Mouse (Mus musculus) limb, embryonic 14.5 days (tissue): ENCODE measurements at regions not wholly inside any gene's neighbourhood (a gene's known extent, or its start where the extent isn't known, plus 50 kb on each side); places are given as distances from the start of the nearest gene placed in this dataset.

Experiments used
- ATAC-seq: fragments of 200-750 bp; cut with Nextera tagmentation; 2 replicates; pipeline ENCODE4 v1.8.0; 2017; ENCODE audit warnings: low read depth, moderate number of reproducible peaks, moderate TSS enrichment; ENCODE audit not compliant: low FRiP score
- DNase-seq: peaks from one replicate; pipeline ENCODE4 v3.0.0-alpha.2; 2015; ENCODE audit warnings: low spot score
- H3K27ac ChIP-seq: fragments of 300-500 bp; sonication (generic); replicated peaks from 2 replicates; pipeline ENCODE4 v1.5.1; 2014; ENCODE audit warnings: low read depth, mild to moderate bottlenecking, low read length, moderate library complexity, mixed read lengths
- H3K27me3 ChIP-seq: fragments of 300-500 bp; sonication (generic); 2 replicates; pipeline ENCODE4 v1.6.1; 2014; ENCODE audit warnings: low read length, mixed read lengths; ENCODE audit not compliant: control insufficient read depth, insufficient read depth
- H3K36me3 ChIP-seq: fragments of 300-500 bp; sonication (generic); 2 replicates; pipeline ENCODE4 v1.6.1; 2014; ENCODE audit warnings: mild to moderate bottlenecking, low read length, moderate library complexity, mixed read lengths; ENCODE audit not compliant: control insufficient read depth, insufficient read depth
- H3K4me1 ChIP-seq: fragments of 300-500 bp; sonication (generic); 2 replicates; pipeline ENCODE4 v1.6.1; 2014; ENCODE audit warnings: antibody characterized with exemption, low read length, mixed read lengths; ENCODE audit not compliant: control insufficient read depth, insufficient read depth
- H3K4me2 ChIP-seq: fragments of 300-500 bp; sonication (generic); replicated peaks from 2 replicates; pipeline ENCODE4 v1.6.1; 2014; ENCODE audit warnings: low read depth, mild to moderate bottlenecking, low read length, moderate library complexity; ENCODE audit not compliant: severe bottlenecking
- H3K4me3 ChIP-seq: fragments of 300-500 bp; sonication (generic); replicated peaks from 2 replicates; pipeline ENCODE4 v1.5.1; 2014; ENCODE audit warnings: low read length
- H3K9ac ChIP-seq: fragments of 300-500 bp; sonication (generic); 2 replicates; pipeline ENCODE4 v1.6.1; 2014; ENCODE audit warnings: mild to moderate bottlenecking, low read depth, low read length, moderate library complexity; ENCODE audit not compliant: severe bottlenecking
- H3K9me3 ChIP-seq: fragments of 300-500 bp; sonication (generic); 2 replicates; pipeline ENCODE4 v1.6.1; 2016; ENCODE audit warnings: low read length; ENCODE audit not compliant: control insufficient read depth
- POLR2A ChIP-seq: fragments of 200-500 bp; IDR thresholded peaks from 2 replicates; pipeline ENCODE4 v1.8.0; 2012; ENCODE audit warnings: inconsistent platforms, mild to moderate bottlenecking, moderate library complexity, borderline replicate concordance; ENCODE audit not compliant: insufficient read depth, insufficient read length; ENCODE audit errors: extremely low read depth
- WGBS: fragments of 180-500 bp; shearing (Covaris S2); extraction: QIAGEN DNeasy Blood & Tissue Kit; methylation state at CpG from one replicate; pipeline ENCODE4 v1.1.7; 2014; 5-methylcytosine and 5-hydroxymethylcytosine counted together

- Histone ChIP-seq H3K4me1 (peaks cover 4% of the 10 kb centered on the region; the same call in 1 of the 2 replicates), H3K36me3 (no peaks in the 10 kb centered on the region), H3K27me3 (no peaks in the 10 kb centered on the region), H3K4me2 (no peak overlapping the region), H3K9ac (no peak overlapping the region), H3K9me3 (no peaks in the 10 kb centered on the region), H3K4me3 (no peak overlapping the region), H3K27ac (no peak overlapping the region)
- 76% methylated on average over 5 of the region's 5 CpGs for whole genome bisulfite sequencing
- DNase-seq: no peak
- no peak for TF ChIP-seq POLR2A
- no peak for ATAC-seq
These were observed 206.7 kb downstream of the Irs2 start for GRCm38 (mm10) chr8:10801580-10801979.

- H3K9me3 ChIP-seq: no peaks in the 10 kb centered on the region
- no peak for TF ChIP-seq POLR2A
- H3K27me3 ChIP-seq: no peaks in the 10 kb centered on the region
- no peaks in the 10 kb centered on the region for H3K4me1 ChIP-seq
- no peak overlapping the region for H3K27ac ChIP-seq
- 92% methylated on average over 1 of the region's 1 CpGs for WGBS
- ATAC-seq (no peak), DNase-seq (no peak)
- no peaks in the 10 kb centered on the region for H3K36me3 ChIP-seq
- no peak overlapping the region for H3K9ac ChIP-seq
- no peak overlapping the region for H3K4me3 ChIP-seq
- H3K4me2 ChIP-seq: no peak overlapping the region
These were observed 209.8 kb downstream of the Irs2 start for GRCm38 (mm10) chr8:10798444-10798843.

- Histone ChIP-seq H3K36me3 (no peaks in the 10 kb centered on the region), H3K9me3 (no peaks in the 10 kb centered on the region), H3K27me3 (no peaks in the 10 kb centered on the region), H3K4me1 (no peaks in the 10 kb centered on the region), H3K9ac (no peak overlapping the region), H3K4me2 (no peak overlapping the region), H3K4me3 (no peak overlapping the region), H3K27ac (no peak overlapping the region)
- WGBS: 75% methylated on average over 10 of the region's 10 CpGs
- peak; percentile 14 for DNase-seq
- no peak for TF ChIP-seq POLR2A
- ATAC-seq: no peak
These were observed 213.7 kb downstream of the Irs2 start for GRCm38 (mm10) chr8:10794367-10795189.

- DNase-seq: no peak
- Histone ChIP-seq H3K4me3 (no peak overlapping the region), H3K27me3 (no peaks in the 10 kb centered on the region), H3K9me3 (no peaks in the 10 kb centered on the region), H3K9ac (no peak overlapping the region), H3K36me3 (no peaks in the 10 kb centered on the region), H3K4me2 (no peak overlapping the region), H3K4me1 (no peaks in the 10 kb centered on the region), H3K27ac (no peak overlapping the region)
- 93% methylated on average over 9 of the region's 9 CpGs for WGBS
- ATAC-seq: no peak
- no peak for TF ChIP-seq POLR2A
These were observed 214.4 kb downstream of the Irs2 start for GRCm38 (mm10) chr8:10793670-10794366.

GRCm38 (mm10) chr8:10788496-10789200 lies 219.6 kb downstream of the Irs2 start:
- H3K4me1 ChIP-seq: no peaks in the 10 kb centered on the region
- H3K27ac ChIP-seq: no peak overlapping the region
- H3K9ac ChIP-seq: no peak overlapping the region
- H3K4me2 ChIP-seq: no peak overlapping the region
- no peak overlapping the region for H3K4me3 ChIP-seq
- no peaks in the 10 kb centered on the region for H3K36me3 ChIP-seq
- ATAC-seq: no peak
- peak; percentile 52 for DNase-seq
- TF ChIP-seq POLR2A: no peak
- no peaks in the 10 kb centered on the region for H3K9me3 ChIP-seq
- no peaks in the 10 kb centered on the region for H3K27me3 ChIP-seq
- WGBS: 58% methylated on average over 8 of the region's 8 CpGs
